Comparison of ENCODE assay signal across 8 mouse cellular contexts in the genomic region with DNA sequence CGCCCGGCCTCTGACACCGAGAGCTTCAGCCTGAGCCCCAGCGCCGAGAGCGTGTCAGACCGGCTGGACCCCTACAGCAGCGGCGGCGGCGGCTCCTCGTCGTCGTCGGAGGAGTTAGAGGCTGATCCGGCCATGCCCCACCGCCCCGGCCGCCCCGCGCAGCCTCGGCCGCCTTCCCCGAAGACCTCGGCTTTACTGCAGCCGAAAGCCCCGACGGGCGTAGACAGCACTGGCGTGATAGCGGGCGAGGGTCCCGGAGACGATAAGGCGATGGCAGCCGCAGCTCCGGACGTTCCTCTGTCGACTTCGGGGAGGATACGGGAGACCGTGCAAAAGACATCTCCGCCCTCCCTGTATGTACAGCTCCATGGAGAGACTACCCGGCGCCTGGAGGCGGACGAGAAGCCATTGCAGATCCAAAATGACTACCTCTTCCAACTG. TPM values are rescaled to one million over a fixed set of nuclear protein-coding genes. Genes with fewer than 3 reads are reported as not detected.
DNase-seq lines count a peak whose midpoint lies in the region; ATAC-seq and TF ChIP-seq lines count a peak whose summit lies in the region.

No protein-coding gene starts in this region.

- peak; percentile 69 for DNase-seq in 3134 (ENCODE audit: extremely low read depth, insufficient read length, low spot score)
- no peak for DNase-seq in ES-E14 (ENCODE audit: low read depth, low spot score)
- peak; percentile 58 to 59 for DNase-seq in cerebellum, postnatal 25 days
- DNase-seq in right cerebral cortex, postnatal 4 days, result peak; percentile 50

- in situ Hi-C loops in ES-E14 (cut with MboI; ENCODE audit: low sequenced_read_pairs in 2 of 2, unreplicated experiment in 2 of 2), result loop anchor here in 1 of 2 experiments (25.0 kb wide), 1 partner anchor 214 kb away; no protein-coding TSS in a partner anchor

- H3K4me3 ChIP-seq in ES-E14 (ENCODE audit: insufficient read depth in 1 of 2, low read depth in 1 of 2, low read length in 2 of 2, poor library complexity in 1 of 2, severe bottlenecking in 1 of 2), result peak overlapping the region; percentile 88 to 90
- peak overlapping the region; percentile 88 for H3K4me3 ChIP-seq in kidney, embryonic 16.5 days (ENCODE audit: low read length)
- H3K4me3 ChIP-seq in lung, embryonic 15.5 days, result peak overlapping the region; percentile 68

- H3K9me3 ChIP-seq in ES-E14 (ENCODE audit: control insufficient read depth, insufficient read depth, low read depth, low read length), result no peaks in the 10 kb centered on the region
- H3K9me3 ChIP-seq in kidney, embryonic 16.5 days (ENCODE audit: low read length), result no peaks in the 10 kb centered on the region
- H3K9me3 ChIP-seq in lung, embryonic 15.5 days, result no peaks in the 10 kb centered on the region

- ATAC-seq in granulocyte monocyte progenitor cell, adult 5-6 weeks (replicated peaks; ENCODE audit: poor library complexity, severe bottlenecking), result 0 out of 2 replicates have a peak, but pooled peaks have one; percentile 0
- ATAC-seq in kidney, embryonic 16.5 days (ENCODE audit: low FRiP score, low TSS enrichment), result peak; percentile 4; the same call in 1 of the 2 replicates
- ATAC-seq in lung, embryonic 15.5 days (ENCODE audit: borderline replicate concordance, extremely low read depth, low FRiP score, low TSS enrichment), result 0 out of 2 replicates have a peak, but pooled peaks have one; percentile 1
- ATAC-seq in activated CD4-positive, CD25-positive, alpha-beta regulatory T cell, adult 4 months, result no peak

- H3K27ac ChIP-seq in ES-E14 (ENCODE audit: insufficient read depth, low read depth, low read length, poor library complexity, severe bottlenecking), result no peak overlapping the region
- peak overlapping the region; percentile 89 for H3K27ac ChIP-seq in kidney, embryonic 16.5 days (ENCODE audit: low read length)
- peak overlapping the region; percentile 84; the same call in 1 of the 2 replicates for H3K27ac ChIP-seq in lung, embryonic 15.5 days

- H3K4me1 ChIP-seq in ES-E14 (ENCODE audit: control insufficient read depth in 2 of 2, insufficient read depth in 2 of 2, low read length in 2 of 2, poor library complexity in 1 of 2), result peaks cover 0 to 5% of the 10 kb centered on the region in 2 experiments; a peak in 1 of 4 replicates
- peaks cover 29% of the 10 kb centered on the region for H3K4me1 ChIP-seq in kidney, embryonic 16.5 days (ENCODE audit: insufficient read depth, low read length)
- H3K4me1 ChIP-seq in lung, embryonic 15.5 days, result peaks cover 23% of the 10 kb centered on the region

- peak overlapping the region; percentile 92 for H3K9ac ChIP-seq in ES-E14 (ENCODE audit: insufficient read depth, low read depth, low read length, poor library complexity, severe bottlenecking)
- peak overlapping the region; percentile 95 for H3K9ac ChIP-seq in kidney, embryonic 16.5 days (replicated peaks; ENCODE audit: low read length)
- H3K9ac ChIP-seq in lung, embryonic 15.5 days, result peak overlapping the region; percentile 81

- no peaks in the 10 kb centered on the region for H3K27me3 ChIP-seq in kidney, embryonic 16.5 days (ENCODE audit: insufficient read depth, low read length)
- H3K27me3 ChIP-seq in lung, embryonic 15.5 days, result no peaks in the 10 kb centered on the region

- WGBS in kidney, embryonic 16.5 days, result 1% methylated on average over 41 of the region's 47 CpGs
- WGBS in lung, embryonic 15.5 days, result under 1% methylated on average over 47 of the region's 47 CpGs

- peak overlapping the region; percentile 82 for H3K4me2 ChIP-seq in kidney, embryonic 16.5 days (replicated peaks; ENCODE audit: low read depth, low read length)
- peak overlapping the region; percentile 78 for H3K4me2 ChIP-seq in lung, embryonic 15.5 days

- H3K36me3 ChIP-seq in ES-E14 (ENCODE audit: control insufficient read depth, insufficient read depth, low read length, poor library complexity, severe bottlenecking), result no peaks in the 10 kb centered on the region
- no peaks in the 10 kb centered on the region for H3K36me3 ChIP-seq in kidney, embryonic 16.5 days (ENCODE audit: insufficient read depth, low read length)
- no peaks in the 10 kb centered on the region for H3K36me3 ChIP-seq in lung, embryonic 15.5 days

TF ChIP-seq in ES-E14, 5 proteins besides CTCF, POLR2A, EP300 and RAD21:
- no peak for TF ChIP-seq ZC3H11A (IDR thresholded peaks at IDR 0.05; ENCODE audit: borderline replicate concordance, low read depth, low read length)
- no peak for TF ChIP-seq HCFC1 (IDR thresholded peaks at IDR 0.05; ENCODE audit: borderline replicate concordance, insufficient read depth, low read length)
- TF ChIP-seq MAFK (IDR thresholded peaks at IDR 0.05; ENCODE audit: insufficient read depth, low read depth, low read length), result no peak
- no peak for TF ChIP-seq CHD2 (IDR thresholded peaks at IDR 0.05; ENCODE audit: low read depth, low read length)
- no peak for TF ChIP-seq ZNF384 (IDR thresholded peaks at IDR 0.05; ENCODE audit: low read depth, low read length)

RNA-seq across cellular contexts. Expression of gene Phlpp1, which starts 1.4 kb away (rescaled TPM):
- total RNA-seq in ES-E14 (2012; rRNA removed), result 4.5 and 5.8 TPM in 2 replicates
- 0.94 and 2.2 TPM in 2 replicates for total RNA-seq in granulocyte monocyte progenitor cell, adult 5-6 weeks (2014; fragmentation: Nextera tagmentation)
- total RNA-seq in granulocyte monocyte progenitor cell, adult 5-6 weeks (2017), result 1.7 and 2.1 TPM in 2 replicates
- polyA plus RNA-seq in kidney, embryonic 16.5 days (2015; fragmentation: Nextera tagmentation; extraction: Ambion mirVana), result 3.0 and 3.4 TPM in 2 replicates
- 3.2 and 3.6 TPM in 2 replicates for polyA plus RNA-seq in lung, embryonic 15.5 days (2015; fragmentation: Nextera tagmentation; extraction: Ambion mirVana)
- polyA plus RNA-seq in activated CD4-positive, CD25-positive, alpha-beta regulatory T cell, adult 4 months (2017; shearing (Covaris generic)), result 1 to 10 TPM; 7.3 to 8.8 TPM
